Mouse (Mus musculus): ENCODE measurements at regions not wholly inside any gene's neighbourhood (a gene's known extent, or its start where the extent isn't known, plus 50 kb on each side); places are given as distances from the start of the nearest gene placed in this dataset.

GRCm38 (mm10) chr7:135767493-135767892, 51.3 kb upstream of the Mki67 start:
- ATAC-seq (replicated peaks; ENCODE audit: low read depth, poor library complexity, severe bottlenecking), result no peak

GRCm38 (mm10) chr7:135768064-135768463, 51.9 kb upstream of the Mki67 start:
- no peak for ATAC-seq (replicated peaks; ENCODE audit: low read depth, poor library complexity, severe bottlenecking)

DNA sequence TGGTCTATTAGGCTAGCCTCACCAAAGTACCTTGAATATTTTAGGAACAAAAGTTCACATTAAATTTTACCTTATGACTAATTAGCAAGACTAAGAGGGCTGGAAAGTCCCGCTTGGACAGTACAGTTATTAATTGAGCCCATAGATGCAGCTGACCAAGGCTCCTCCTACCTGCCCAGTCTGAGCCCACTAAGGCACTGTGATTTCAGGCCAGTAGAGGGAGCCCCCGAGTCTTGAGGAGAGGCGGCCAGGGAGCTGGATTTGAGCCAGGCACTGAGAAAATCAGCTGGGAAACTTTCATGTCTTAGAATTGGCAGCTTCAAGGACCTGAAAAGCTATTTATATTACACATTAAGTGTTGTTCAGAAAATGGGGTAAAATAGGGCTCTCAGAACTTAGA, 52.4 kb upstream of the Mki67 start:
- peak; percentile 95 for ATAC-seq (replicated peaks; ENCODE audit: low read depth, poor library complexity, severe bottlenecking)

- ATAC-seq (replicated peaks; ENCODE audit: low read depth, poor library complexity, severe bottlenecking), result no peak
These were observed 53.0 kb upstream of the Mki67 start for GRCm38 (mm10) chr7:135769082-135769673.

DNA sequence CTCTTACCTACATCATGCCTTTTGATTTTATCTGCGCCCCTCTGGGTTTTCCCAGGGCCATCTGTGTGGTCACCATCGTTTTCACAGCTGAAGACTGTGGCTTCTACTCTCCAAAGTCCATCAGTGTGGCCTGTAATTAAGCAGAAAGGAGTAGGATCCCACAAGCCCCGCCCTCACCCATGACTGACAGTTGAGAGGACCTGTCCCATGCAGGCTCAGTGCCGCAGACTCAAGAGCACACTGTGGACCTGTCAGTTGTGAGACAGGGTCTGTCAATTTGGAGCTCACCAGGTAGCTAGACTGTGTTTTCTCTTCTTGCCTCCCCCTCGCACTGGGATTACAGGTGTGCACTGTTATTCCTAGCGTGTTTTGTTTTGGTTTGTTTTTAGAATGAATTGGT, 53.9 kb upstream of the Mki67 start:
- ATAC-seq (replicated peaks; ENCODE audit: low read depth, poor library complexity, severe bottlenecking), result 0 out of 2 replicates have a peak, but pooled peaks have one; percentile 18

DNA sequence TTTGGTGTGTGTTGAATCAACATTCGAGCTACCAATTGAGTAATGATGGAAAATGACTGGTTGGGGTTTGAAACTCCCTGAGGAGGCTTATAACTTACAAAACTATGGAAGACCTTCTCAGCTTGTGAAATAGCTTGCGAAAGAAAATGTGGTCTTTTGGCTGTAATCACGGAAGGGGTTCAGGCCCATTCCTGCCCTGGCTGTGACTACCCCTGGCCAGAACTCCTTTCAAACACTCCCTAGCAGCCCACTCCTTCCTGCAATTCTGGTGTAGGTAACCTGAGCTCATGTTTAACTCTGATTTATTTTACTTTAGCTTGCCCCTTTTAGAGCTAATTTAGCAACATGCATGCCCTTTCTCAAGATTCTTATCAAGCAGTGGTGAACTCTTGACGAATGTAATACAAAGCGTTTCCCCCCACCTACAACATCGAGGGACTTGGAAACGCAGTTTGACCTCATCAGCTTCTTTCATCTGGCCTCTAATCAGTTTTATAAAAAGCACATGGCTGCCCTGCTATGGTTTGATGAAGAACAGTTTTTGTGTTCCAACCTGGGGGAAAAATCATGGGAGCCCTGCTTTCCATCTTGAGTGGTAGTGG, 59.8 kb upstream of the Mki67 start:
- ATAC-seq (replicated peaks; ENCODE audit: low read depth, poor library complexity, severe bottlenecking), result no peak

- ATAC-seq (replicated peaks; ENCODE audit: low read depth, poor library complexity, severe bottlenecking), result no peak
These were observed 74.0 kb upstream of the Mki67 start for GRCm38 (mm10) chr7:135790167-135790566.

DNA sequence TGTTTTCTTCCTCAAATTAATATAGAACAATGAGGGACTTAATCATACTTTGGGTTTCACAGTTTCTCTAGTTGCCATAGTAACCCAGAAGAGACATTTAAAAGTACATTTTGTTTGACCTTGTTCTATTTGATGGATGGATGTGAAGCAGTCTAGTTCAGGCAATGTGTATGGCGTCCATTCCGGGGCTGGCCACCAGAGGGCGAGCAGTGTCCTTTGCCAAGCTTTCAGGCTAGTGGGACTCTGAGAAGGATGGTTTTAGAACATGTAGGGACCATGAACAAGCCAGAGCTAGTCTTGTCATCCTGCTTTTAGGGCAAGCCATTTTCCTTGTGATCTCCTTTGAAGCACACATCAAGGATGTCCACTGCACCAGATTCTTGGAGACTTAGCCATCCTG, 74.8 kb upstream of the Mki67 start:
- ATAC-seq (replicated peaks; ENCODE audit: low read depth, poor library complexity, severe bottlenecking), result peak; percentile 82

GRCm38 (mm10) chr7:135791953-135792690, 76.0 kb upstream of the Mki67 start:
- no peak for ATAC-seq (replicated peaks; ENCODE audit: low read depth, poor library complexity, severe bottlenecking)

DNA sequence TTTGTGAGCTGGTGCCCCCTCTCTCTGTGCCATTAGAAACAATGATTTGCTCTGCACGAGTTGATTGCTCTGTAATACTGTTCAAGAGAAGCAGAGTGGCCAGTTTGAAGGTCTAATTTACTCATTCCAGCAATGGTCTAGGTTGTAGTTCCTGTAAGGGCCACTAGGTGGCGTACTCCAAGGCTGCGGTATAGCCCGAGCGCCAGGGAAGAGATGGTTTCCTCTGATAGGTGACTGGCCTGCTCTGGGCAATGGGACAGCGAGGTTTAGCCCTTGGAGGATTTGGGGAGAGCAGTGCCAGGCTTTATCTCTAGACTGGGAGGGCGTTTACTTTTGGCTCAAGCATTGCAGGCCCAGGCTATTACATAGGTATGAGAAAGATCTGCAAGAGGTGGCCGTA, 76.8 kb upstream of the Mki67 start:
- peak; percentile 76 for ATAC-seq (replicated peaks; ENCODE audit: low read depth, poor library complexity, severe bottlenecking)

DNA sequence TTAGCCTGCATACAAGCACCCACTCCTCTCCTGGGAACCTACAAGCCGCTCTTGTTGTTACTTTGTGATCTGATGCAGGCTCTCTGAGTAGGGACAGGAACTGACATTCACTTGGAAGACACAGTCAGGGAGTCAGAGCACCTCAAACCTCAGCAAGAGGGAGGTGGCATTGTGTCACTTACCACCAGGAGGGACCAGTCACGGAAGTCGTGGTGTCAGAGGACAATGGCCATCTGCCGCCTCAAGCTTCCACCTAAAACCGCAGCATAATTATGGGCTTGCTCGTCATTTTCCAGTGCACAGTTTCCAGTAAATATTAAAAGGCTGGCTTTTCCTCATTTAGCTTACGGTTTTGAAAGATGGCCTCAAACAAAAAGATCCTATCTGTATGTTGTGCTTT, 78.1 kb upstream of the Mki67 start:
- ATAC-seq (replicated peaks; ENCODE audit: low read depth, poor library complexity, severe bottlenecking), result peak; percentile 30

- no peak for ATAC-seq (replicated peaks; ENCODE audit: low read depth, poor library complexity, severe bottlenecking)
These were observed 78.5 kb upstream of the Mki67 start for GRCm38 (mm10) chr7:135794679-135795078.

DNA sequence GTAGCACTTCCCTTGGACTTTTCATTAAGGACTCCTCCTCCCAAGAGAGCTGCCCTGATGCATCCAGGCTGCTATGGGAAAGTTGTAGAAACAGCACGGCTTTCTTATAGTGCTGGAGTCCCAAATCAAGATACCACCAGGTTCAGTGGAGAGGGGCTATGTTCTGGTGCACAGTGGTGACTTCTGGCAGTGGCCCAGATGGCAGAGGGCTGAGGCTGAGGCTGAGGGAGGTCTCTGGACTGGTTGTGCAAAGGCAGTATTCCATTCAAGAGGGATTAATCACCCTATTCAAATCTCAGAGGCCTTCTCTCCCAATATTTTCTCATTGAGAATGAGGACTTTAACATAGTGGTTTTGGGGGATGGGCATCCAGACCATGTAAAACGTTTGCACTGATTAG, 82.3 kb upstream of the Mki67 start:
- no peak for ATAC-seq (replicated peaks; ENCODE audit: low read depth, poor library complexity, severe bottlenecking)

- ATAC-seq (replicated peaks; ENCODE audit: low read depth, poor library complexity, severe bottlenecking), result no peak
These were observed 86.5 kb upstream of the Mki67 start for GRCm38 (mm10) chr7:135802598-135803121.

- peak; percentile 76 for ATAC-seq (replicated peaks; ENCODE audit: low read depth, poor library complexity, severe bottlenecking)
These were observed 88.6 kb upstream of the Mki67 start for GRCm38 (mm10) chr7:135804730-135805129.

GRCm38 (mm10) chr7:135806139-135806538, 90.0 kb upstream of the Mki67 start:
- no peak for ATAC-seq (replicated peaks; ENCODE audit: low read depth, poor library complexity, severe bottlenecking)

- ATAC-seq (replicated peaks; ENCODE audit: low read depth, poor library complexity, severe bottlenecking), result no peak
These were observed 90.5 kb upstream of the Mki67 start for GRCm38 (mm10) chr7:135806673-135807072.

- ATAC-seq (replicated peaks; ENCODE audit: low read depth, poor library complexity, severe bottlenecking), result peak; percentile 60
These were observed 93.0 kb upstream of the Mki67 start for GRCm38 (mm10) chr7:135809167-135809566.

- ATAC-seq (replicated peaks; ENCODE audit: low read depth, poor library complexity, severe bottlenecking), result peak; percentile 34
These were observed 93.7 kb upstream of the Mki67 start for GRCm38 (mm10) chr7:135809751-135810379.

DNA sequence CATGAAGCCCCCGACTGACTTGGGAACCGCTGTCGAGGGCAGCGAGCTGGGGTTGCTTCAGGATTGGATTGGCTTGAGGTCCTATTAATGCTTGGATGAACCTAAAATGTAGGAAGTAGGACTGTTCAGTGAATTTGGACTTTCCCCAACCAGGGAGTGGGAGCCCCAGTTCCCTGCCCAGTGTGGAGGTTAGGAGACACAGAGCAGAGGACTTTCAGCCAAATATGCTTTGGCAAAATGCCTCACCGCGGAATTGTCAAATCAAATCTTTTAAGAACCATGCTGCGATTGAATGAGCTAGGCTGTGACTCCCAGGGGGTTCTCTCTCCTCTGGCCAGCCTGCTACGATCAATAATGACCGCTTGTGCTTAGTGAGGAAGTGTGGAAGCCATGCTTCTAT, 94.8 kb upstream of the Mki67 start:
- ATAC-seq (replicated peaks; ENCODE audit: low read depth, poor library complexity, severe bottlenecking), result no peak

GRCm38 (mm10) chr7:135813616-135814015, 97.5 kb upstream of the Mki67 start:
- ATAC-seq (replicated peaks; ENCODE audit: low read depth, poor library complexity, severe bottlenecking), result no peak
